Mouse (Mus musculus) B cell, adult 62 days (primary cell): ENCODE data around the gene Phlda2. TPM values are rescaled to one million over a fixed set of nuclear protein-coding genes. Genes with fewer than 3 reads are reported as not detected.

ENCODE experiments used
- total RNA-seq: library from RNA; stranded (reverse); gene quantifications from 4 replicates; pipeline ENCODE4 v1.2.4, GENCODE M21; 2023

The Phlda2 gene
- total RNA-seq: not detected in 4 replicates

DNA sequence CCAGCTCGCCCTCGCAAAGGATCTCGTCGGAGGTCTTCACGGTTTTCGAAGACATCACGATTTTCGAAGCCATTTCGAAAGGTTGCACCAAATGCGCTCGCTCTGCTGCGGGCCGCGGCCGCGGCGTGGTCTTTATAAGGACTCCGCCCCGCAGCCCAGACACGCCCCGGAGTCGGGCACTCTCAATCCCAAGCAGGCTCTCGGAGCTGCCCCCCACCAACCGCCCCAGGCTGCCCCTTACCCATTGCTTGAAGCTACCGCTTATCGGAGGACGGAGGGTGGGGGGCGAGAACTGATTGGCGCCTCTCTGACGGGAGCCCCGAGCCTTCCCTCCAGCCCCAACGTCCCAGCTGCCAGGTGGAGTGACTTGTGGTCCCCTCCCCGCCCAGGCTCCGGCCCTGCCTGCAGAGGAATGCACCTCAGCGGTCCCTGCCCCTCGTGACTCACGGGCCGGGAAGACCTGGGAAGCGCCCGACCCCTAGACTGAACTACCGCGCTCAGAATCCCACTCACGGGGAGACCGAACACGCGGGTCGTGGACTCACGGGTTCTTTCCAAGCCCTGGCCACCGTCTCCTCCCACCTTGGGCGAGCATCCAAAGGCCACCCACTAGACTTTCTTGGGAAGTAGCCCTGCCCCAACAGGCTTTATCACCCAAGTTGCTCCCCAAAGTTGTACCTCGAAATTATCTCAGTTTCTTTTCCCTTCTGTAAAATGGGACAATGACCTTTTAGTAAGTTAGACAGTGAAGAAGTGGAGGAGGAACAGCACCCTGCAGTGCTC, at the start of gene Phlda2:
Phlda2 (minus strand) TSS at position 733 of the 783 bp plus-strand sequence.

DNA sequence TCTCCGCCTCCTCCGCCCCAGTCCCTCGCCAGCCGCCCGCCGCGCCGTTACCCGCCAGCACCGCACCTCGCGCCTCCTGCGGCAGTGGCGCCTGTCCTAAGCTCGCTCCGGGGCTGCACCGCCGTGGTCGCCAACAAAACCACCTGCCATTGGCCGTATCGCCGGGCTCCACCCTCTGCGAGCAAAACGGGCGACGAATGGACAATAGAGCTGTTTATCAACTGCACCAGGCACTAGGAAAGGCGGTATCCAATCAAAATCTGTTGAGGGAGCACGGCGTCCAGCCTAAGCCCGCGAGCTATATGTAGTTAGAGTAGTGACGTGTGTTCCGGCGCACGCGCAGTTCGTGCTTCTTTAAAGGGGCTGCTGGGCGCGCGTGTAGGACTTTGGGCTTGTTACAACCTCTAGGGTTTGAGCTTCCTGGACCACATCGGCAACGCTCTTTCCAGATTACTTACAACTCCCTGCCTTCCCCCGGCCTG, 46.1 kb upstream of the Phlda2 start, which contains the start of gene Nap1l4:
Nap1l4 (minus strand) TSS at position 131 of the 482 bp plus-strand sequence.

DNA sequence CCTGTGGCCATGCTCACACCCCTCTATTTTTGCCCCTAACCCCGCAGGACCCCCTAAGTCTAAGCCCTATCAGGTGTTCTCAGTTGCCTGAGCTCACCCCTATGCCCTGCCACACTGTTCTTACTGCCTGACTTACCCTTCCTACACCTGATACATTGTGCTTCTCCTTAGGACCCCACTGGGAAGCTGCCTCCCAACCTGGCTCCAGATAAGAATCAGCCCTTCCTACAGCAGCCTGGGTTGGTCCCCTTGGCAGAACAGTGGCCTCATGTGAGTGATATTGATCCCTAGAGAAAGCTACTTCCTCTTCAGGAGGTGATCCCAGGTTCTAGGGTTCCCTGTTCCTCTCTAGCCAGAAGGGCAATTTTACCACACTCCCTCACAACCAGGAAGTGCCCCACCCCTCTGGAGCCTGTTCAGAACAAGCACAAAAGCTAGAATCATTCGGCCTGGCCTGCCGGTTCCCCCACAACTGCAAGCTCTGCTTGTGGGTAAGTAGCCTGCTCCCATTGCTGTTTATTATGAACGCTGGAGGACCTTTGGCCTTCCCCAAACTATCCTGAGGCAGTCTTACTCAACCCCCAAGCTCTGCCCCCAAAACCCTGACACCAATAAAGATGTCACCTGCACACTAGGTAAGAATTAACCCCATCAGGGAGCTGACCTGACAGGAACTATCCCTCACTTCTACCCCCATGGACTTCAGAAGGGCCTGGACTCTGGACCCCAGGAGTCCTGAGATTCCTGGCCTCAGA, 29.4 kb downstream of the Phlda2 start, which contains the start of gene Slc22a18:
Slc22a18 (plus strand) TSS at position 390 of the 755 bp plus-strand sequence.

DNA sequence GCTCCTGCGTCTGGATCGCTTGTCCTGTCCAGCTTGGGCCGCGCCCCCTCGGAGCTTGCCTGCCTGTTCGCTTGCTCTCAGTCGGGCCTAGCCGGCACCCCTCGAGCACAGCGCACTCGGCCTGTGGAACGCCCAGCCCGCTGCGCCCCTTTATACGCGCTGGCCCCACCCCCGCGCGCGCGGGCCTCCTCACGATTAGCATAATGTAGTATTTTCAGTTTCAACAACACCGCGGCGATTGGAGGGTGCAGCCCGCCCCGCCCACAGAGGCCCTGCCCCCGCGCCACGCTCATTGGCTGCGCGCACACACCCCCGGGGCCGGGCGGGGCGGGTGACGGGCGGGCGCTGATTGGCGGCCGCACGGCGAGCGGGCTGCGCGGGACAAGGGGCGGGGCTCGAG, 42.1 kb downstream of the Phlda2 start, which contains the start of gene Cdkn1c:
Cdkn1c (minus strand) TSS at position 177 of the 400 bp plus-strand sequence.

Other genes starting within 250 kb of the Phlda2 start
- gene Cdkn1c, start 42.1 kb downstream of the Phlda2 start, total RNA-seq: 0.89 to 1.7 TPM (median 1.2 TPM) in 4 replicates
- not detected in 4 replicates for gene Slc22a18, start 29.4 kb downstream of the Phlda2 start, total RNA-seq
- 142 to 164 TPM (median 150 TPM) in 4 replicates for gene Nap1l4, start 46.0 kb upstream of the Phlda2 start, total RNA-seq
- 56.7 to 59.4 TPM (median 57.8 TPM) in 4 replicates for gene Cars, start 96.9 kb upstream of the Phlda2 start, total RNA-seq
- gene Tnfrsf26, start 125.6 kb upstream of the Phlda2 start, total RNA-seq: 6.8 to 8.3 TPM (median 7.0 TPM) in 4 replicates
- 4.8 to 5.8 TPM (median 5.1 TPM) in 4 replicates for gene Tnfrsf22, start 146.5 kb upstream of the Phlda2 start, total RNA-seq
- 0.82 to 1.6 TPM (median 1.1 TPM) in 4 replicates for gene Tnfrsf23, start 182.7 kb upstream of the Phlda2 start, total RNA-seq